Mouse (Mus musculus) olfactory bulb, adult 2 months (tissue): ENCODE measurements around the gene Ubxn1.

Experiments
- CTCF ChIP-seq: fragments of 200-500 bp; IDR thresholded peaks from 2 replicates; pipeline ENCODE4 v1.5.1; 2012; ENCODE audit warnings: low read depth, mild to moderate bottlenecking, low read length, moderate library complexity; ENCODE audit not compliant: insufficient read depth
- POLR2A ChIP-seq: fragments of 200-500 bp; IDR thresholded peaks from 2 replicates; pipeline ENCODE4 v1.6.1; 2012; ENCODE audit warnings: mild to moderate bottlenecking, low read depth, low read length, moderate library complexity; ENCODE audit not compliant: insufficient read depth

DNA sequence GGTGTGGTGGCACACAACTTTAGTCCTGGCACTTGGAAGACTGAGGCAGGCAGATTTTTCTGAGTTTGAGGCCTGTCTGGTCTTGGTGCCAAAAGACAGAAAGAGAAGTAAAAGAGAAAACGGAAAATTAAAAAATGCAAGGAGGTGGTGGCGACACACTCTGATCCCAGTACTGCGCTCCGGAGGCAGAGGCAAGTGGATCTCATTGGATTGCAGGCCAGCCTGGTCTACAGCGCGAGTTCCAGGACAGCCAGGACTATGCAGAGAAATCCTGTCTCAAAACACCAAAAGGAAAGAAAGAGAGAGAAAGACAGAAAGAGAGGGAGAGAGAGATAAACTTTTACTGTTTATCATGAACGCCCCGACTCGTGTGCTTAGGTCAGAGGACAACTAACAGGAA lies 458 bp upstream of the Ubxn1 start:
- no peak for TF ChIP-seq CTCF
- no peak for TF ChIP-seq POLR2A
